Mouse (Mus musculus) embryo, embryonic 9.5 days (tissue): ENCODE data around the gene Wars2.

Experiments
- DNase-seq: peaks from one replicate; pipeline ENCODE4 v3.0.0-alpha.2; 2017; ENCODE audit errors: extremely low spot score

Wars2 gene

GRCm38 (mm10) chr3:99247996-99248801 is 107.3 kb downstream of the Wars2 start:
- DNase-seq, result peak; percentile 58

DNA sequence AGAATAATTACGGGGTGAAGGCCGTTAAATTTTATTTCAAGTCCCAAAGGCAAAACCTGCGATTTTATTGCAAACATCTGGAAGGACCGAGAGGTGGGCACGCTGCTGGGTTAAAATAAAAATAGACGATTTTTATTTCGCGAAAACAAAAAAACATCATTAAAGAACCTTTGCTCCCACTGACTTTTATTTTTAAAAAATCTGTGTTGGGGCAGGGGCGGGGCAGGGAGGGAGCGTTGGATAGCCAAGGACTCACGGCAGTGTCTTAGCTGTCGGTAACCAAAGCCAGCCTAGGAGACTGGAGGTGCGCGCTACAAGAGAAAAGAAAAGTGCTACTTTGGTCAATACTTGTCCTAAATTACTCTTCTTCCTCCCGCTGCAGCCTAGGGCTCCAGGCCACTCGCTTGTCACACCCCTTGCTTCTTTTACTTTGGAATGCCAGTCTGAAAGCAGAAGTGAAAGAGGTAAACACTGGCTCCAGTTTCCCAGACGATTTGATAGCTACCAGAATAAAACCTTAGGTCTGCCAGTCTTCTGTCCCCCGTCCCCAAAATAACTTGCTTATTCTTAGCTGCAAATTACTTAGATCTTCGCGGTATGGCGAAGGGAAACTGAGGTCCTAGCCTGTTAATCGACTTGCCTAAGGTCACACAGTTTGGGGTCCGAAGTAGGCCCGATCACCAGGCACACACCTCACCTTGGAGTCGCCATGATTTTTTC is 108.1 kb downstream of the Wars2 start:
- peak; percentile 46 for DNase-seq

DNA sequence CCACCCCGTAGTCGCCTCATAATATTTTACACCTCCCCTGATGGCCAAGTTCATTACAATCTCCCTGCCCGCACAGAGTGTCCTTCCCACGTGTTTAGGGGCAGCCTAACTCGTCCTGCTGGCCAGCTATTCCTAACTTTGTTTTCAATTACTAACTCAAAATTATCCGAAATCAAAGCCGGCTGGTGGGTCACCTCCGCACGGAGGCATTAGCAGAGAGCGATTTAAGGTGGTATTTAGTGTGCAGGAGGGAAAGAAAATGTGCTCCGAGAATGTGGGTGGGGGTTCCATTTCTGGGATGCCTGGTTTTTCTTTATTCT is 108.6 kb downstream of the Wars2 start:
- DNase-seq, result peak; percentile 19

GRCm38 (mm10) chr3:99249906-99250305 is 109.0 kb downstream of the Wars2 start:
- DNase-seq, result peak; percentile 56

DNA sequence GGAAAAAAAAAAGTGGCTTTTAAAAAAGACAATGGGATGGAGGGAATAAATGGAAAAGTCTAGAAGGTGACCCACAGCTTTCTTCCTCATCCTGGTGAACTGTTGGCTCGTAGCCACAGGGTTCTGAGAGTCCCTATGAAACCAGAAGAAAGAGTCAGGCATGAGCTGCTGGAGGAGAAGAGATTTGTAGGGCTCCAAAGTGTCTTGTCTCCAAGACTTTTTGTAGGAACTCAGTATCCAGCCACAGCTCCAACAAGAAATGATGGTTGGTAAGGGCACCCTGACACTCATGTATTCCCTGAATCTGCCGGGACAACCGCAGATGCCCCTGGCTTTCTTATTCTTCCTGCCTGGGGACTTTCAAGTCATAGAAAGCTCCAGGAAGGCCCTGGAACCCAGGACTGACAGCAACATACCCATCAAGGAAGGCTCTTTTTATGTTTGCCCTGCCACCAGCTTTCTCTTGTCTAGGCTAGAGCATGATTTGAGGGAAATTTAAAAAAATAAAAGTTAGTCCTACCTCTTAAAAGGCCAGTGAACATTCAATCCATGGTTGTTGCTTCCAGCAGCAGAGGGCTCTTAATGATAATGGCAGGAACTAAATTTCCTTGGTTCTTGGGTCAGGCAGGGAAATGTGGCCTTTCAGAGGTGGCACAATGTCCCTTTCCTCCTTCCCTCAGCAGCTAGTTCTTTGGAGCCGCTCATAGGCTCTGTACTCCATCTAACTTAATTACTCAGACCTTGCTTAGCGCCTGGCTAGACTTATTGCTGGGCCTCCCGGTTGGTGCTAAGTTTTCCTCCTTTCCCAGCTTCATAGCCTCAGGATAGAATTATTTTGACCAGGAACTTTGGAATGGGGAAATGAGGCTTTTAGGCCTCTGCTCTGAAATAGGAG is 110.7 kb downstream of the Wars2 start:
- no peak for DNase-seq

DNA sequence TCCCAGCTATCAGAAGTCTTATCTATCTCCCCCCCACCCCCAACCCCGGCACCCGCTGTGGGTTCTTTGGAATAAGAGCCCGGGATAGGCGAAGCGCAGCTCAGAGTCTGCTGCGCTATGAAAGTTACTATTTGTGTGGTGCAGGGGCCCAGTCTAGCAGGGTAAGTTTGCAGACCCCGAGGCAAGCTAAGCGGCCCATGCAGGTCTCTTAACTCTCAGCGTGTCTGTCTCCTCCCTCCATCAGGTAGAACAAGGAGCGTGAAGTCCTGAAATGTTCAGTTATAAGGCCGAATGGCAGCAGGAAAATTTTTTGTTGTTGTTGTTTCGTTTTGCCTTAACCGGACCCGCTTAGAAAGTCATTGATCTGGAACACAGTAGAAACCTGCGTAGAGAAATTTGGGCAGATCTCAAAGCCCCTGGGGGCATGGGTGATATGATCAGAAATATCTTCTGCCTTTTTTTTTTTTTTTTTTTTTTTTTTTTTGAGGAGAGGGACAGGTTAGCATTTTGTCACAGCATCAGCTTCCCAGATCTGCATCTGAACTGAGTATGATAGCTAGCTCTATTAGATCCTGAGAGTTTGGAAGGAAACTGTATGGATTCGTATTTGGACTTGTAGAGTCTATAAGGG is 111.7 kb downstream of the Wars2 start:
- peak; percentile 45 for DNase-seq

GRCm38 (mm10) chr3:99253092-99253488 is 112.2 kb downstream of the Wars2 start:
- peak; percentile 84 for DNase-seq

DNA sequence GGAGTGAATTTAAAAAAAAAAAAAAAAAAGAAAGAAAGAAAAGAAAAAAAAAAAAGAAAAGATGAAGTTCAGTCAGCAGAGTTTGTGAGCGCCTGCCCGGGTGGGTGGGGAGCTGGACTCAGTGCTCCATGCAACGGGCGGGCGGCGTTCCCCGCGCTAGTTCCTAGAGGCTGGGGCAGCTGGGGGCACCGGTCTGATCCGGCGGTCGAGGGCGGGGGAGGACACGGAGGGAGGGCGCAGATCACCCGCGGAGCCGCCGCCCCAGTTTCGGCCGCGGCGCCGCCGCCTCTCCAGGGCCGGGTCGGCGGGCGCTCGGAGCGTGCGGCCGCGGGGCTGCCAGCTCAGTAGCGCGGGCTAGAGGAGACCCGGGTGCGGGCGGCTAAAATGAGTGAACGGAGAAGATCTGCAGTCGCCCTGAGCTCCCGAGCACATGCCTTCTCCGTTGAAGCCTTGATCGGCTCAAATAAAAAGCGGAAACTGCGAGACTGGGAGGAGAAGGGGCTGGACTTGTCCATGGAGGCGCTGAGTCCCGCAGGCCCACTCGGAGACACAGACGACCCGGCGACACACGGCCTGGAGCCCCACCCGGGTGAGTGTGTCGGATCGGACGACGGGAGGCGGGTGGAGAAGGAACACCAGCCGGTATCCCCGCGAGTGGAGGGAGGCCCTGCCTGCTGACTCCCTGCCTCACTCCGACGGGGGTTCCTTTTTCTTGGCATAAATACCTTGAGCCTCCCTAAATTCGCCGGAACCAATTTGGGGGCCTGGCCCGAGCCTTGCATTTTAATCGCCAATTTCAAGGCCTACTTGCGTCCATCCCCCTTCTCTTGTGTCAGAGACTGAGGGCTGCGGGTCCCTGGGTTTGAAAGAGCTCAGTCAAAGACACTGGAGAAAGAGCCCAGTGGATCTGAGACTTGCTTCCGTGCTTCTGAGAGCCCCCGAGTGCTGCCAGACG is 112.9 kb downstream of the Wars2 start:
- DNase-seq, result peak; percentile 70

DNA sequence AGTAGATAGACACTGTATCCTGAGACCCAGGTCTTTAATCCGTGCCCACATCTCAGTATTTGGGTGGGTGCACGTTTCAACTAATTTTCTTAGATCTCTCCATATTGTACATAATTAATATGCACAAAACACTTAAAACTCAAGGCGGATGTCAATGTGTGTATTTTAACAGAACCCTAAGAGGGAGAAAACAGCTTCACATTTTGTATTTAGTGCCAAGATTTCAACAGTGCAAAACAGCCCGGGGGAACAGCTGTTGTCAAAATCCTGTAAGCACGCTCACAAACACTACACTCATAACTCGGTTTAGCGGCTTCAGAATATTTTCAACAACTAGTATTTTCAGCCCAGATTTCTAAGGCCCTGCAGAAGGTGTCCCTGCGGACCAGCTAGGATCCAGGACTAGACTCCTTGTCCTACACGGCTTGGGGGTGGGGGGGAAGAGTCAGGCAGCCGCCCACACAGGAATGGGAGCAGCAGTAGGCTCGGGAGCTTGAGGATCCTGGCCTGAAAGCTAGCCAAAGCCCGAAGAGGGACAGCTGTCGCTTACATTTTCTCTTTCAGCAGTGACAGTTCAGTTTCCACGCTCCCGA is 113.8 kb downstream of the Wars2 start:
- DNase-seq, result no peak

DNA sequence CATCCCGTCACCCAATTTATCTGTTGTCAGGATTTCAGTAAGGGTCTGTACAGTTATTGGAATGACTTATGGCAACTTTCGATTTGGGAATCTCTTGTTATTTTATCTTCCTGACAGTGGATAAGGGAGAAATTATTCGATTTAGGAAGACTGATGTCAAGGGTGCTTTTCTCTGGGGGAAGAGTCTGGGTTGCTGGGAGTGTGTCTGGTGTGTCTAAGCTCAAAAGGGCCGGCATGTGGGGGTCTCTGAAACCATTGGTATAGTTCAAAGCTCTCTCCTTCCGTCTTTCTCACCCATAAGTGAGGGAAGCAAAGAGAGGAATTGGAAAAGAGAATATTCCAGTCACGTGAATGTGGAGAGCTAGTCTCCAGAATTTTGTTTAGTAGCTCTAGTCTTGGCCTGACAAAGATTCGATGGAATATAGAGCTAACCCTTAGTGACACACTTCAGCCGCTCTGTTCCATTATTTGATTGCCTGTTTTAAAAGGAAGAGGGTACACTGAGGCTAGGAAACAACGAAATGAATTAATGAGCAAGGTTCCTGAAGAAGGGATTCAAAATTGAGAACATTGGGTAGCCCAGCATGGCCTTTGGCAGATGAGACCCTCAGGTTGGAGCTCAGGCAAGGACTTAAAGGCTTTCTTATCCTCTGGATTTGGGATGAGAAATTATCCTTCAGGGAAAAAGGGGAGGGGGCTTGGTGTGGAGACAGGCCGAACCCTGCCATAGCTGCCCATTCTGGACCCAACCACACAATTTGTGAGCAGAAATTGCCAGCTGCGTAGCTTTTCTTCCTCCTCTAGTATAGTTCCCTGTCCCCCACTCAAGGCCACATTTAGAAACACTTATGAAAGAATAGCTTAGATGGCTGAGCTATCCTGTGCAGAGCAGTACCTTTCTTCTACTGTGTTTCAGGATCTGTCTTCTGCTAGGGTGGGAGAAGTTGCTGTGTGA is 114.8 kb downstream of the Wars2 start:
- DNase-seq, result peak; percentile 32

- no peak for DNase-seq
Observed at GRCm38 (mm10) chr3:99256366-99256750, 115.5 kb downstream of the Wars2 start.

GRCm38 (mm10) chr3:99256766-99257165 is 115.9 kb downstream of the Wars2 start:
- DNase-seq, result peak; percentile 75

DNA sequence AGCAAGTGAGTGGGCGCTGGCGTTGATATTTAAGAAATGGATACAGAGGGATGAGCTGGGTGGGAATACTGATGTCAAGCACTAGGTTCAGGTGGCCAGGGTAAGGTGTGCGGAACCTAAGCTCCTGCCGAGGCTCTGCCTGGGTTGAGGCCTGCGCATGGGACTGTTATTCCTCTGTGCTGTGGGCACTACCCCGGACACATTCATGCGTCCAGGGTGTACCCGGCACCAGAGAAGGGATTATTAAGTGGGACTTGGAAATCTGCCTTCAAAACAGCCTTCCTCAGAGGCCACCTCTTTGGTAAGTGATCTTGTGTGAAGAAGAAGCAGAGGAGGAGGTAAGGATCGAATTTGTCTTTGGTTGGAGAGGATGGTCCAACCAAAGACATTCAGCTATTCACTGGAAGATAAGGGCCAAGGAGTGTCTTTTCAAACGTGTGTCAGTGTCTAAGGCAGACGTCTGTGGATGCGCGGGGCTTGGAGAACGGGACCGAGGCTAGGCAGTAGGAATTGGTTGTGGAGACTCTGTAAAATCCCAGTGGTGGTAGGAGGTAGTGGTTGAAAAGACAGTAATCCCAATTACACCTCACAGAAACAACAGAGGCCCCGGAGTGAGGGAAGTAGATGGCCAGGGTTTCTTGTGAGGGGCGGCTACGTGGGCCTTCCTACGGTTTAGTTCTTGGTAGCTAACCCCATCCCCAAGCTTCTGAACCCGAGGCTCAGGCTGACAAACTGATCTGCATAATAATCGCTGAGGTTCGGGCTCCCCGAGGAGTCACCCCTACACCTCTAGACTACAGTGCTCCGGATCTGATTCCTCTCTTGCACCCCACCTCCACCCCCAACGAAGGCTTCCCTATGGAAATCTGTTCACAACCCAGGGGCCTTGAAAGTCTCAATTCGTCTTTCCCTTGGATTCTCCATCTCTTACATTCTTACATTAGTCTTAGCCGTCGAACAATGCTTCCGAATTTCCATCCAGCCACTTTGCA is 117.0 kb downstream of the Wars2 start:
- peak; percentile 43 for DNase-seq

DNA sequence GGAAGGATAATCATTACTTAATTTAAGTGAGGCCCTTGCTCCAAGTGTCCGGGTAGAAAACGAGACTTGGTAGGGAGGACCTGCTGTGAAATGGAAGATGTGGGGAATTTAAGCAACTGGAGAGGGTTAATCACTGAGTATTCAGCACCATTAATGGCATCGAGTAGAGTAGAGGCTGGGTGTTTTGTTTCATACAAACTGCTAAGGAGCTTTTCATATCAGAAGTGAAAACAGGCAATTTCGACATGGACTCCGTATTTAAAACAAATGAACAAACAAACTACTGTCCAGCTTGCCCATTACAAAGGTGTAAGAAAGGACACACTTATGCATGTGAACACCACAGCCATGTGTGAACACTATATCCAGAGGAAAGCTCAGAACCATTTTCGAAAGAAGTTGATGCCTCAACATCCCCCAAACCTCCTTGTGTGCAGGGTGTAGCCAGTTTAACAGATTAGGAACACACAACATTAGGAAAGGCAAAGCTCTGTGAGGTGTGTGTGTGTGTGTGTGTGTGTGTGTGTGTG is 118.9 kb downstream of the Wars2 start:
- peak; percentile 48 for DNase-seq

DNA sequence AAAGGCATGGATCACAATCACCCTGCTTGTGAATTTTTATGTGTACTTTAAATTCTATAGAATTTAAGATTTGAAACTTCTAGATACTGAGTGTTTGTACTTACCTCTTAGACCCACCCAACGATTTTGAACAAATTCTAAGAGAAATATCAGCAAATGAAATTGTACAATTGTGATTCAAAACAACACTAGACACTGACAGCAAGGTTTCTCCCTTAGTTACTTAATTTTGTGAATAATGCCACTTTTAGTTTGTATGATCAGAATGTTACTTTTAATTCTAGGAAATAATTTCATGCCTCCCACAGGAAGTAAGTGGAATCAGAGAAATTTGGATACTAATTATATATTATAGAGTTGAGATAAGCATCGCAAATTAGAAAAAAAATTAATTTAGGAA is 119.5 kb downstream of the Wars2 start:
- no peak for DNase-seq

- DNase-seq, result peak; percentile 58
Observed at GRCm38 (mm10) chr3:99261371-99261791, 120.5 kb downstream of the Wars2 start.

DNA sequence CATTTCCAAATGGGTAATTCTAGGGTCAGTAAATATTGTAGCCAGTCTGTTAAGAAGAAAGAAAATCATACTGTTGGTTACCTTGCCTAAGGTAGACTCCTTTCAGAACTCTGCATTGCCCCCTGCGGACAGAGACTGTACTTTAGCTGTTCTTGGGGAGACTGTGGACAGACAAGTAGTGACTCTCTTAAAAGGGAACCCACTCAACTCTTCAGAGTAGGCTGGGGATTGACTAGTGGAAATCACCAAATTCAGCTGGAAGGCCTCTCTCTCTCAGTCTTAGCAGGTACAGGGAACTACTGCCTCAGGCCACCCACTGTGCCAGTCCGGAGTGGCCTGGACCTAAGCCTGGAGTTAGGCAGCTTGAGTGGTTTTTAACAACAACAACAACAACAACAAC is 121.1 kb downstream of the Wars2 start:
- DNase-seq, result no peak

GRCm38 (mm10) chr3:99263471-99263903 is 122.6 kb downstream of the Wars2 start:
- DNase-seq, result no peak
